Mouse (Mus musculus) splenic B cell, adult 2 months (primary cell): ENCODE measurements around the gene Tfap2a.

Experiments
- DNase-seq: peaks from one replicate; pipeline ENCODE4 v3.0.0-alpha.2; 2011; ENCODE audit warnings: low read depth, low spot score
- H3K27me3 ChIP-seq: 2 replicates; pipeline ENCODE4 v1.6.1; 2012; ENCODE audit warnings: mild to moderate bottlenecking, low read length, moderate library complexity, mixed read lengths; ENCODE audit not compliant: control insufficient read depth, poor library complexity, insufficient read depth, severe bottlenecking
- H3K36me3 ChIP-seq: 2 replicates; pipeline ENCODE4 v1.6.1; 2012; ENCODE audit warnings: mild to moderate bottlenecking, low read length, moderate library complexity, mixed read lengths; ENCODE audit not compliant: control insufficient read depth, poor library complexity, insufficient read depth, severe bottlenecking

Gene Tfap2a

DNA sequence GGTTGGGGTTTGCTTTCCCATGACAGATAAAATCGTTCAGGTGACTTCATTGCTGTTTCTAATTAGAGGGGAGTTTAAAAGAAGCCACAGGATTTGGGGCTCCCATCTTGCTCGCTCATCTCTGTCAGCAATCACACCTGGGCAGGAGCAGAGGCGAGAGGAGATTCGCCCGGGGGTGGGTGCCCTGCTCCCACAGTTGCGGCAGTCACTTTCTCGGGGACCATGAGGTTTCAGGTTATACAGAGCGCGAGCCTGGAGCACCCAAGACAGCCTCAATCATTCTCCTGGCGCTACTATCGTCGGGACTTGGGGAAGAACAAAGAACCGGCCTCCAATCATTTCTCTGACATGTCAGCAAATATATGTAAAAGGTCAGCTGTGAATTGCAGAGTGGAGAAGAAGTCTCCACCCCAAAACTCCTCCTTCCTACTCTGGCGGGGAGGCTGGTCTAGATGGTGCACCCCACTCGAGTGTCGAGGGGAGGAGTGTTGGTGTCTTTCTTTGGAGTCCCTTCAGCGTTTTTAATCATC is 1.0 kb upstream of the Tfap2a start:
- H3K27me3 ChIP-seq: peaks cover 4% of the 10 kb centered on the region; the same call in 1 of the 2 replicates
- no peaks in the 10 kb centered on the region for H3K36me3 ChIP-seq
- no peak for DNase-seq

DNA sequence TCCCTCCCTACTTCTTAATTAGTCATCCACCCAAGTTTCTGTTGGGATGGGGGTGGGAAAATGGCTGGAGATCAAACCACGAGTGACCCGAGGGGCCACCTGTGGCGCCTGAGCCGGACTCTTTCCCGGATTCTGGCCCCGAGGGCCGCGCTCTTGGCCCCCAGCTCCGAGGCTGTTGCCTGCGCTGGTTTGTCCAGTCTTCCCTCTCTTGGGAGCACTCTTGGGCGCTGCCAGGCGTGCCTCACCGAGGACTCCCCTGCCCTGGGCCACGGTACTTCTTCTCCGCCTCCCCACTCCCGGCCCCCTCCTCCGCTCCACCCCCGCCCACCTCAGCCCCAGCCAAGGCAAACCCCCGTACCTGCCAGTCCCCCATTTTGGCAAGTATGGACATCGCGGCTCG is 415 bp downstream of the Tfap2a start:
- Histone ChIP-seq H3K27me3 (peaks cover 6% of the 10 kb centered on the region; the same call in 1 of the 2 replicates), H3K36me3 (no peaks in the 10 kb centered on the region)
- no peak for DNase-seq

- H3K36me3 ChIP-seq: no peaks in the 10 kb centered on the region
- peaks cover 6% of the 10 kb centered on the region; the same call in 1 of the 2 replicates for H3K27me3 ChIP-seq
- DNase-seq: no peak
These were observed 1.1 kb downstream of the Tfap2a start for GRCm38 (mm10) chr13:40737099-40737498.

- Histone ChIP-seq H3K27me3 (peaks cover 8% of the 10 kb centered on the region; the same call in 1 of the 2 replicates), H3K36me3 (no peaks in the 10 kb centered on the region)
- DNase-seq: no peak
These were observed 1.9 kb downstream of the Tfap2a start for GRCm38 (mm10) chr13:40736107-40736780.

- H3K36me3 ChIP-seq: no peaks in the 10 kb centered on the region
- no peak for DNase-seq
- H3K27me3 ChIP-seq: peaks cover 8% of the 10 kb centered on the region; the same call in 1 of the 2 replicates
These were observed 2.6 kb downstream of the Tfap2a start for GRCm38 (mm10) chr13:40735416-40736106.

- no peak for DNase-seq
- H3K36me3 ChIP-seq: no peaks in the 10 kb centered on the region
- H3K27me3 ChIP-seq: peaks cover 8% of the 10 kb centered on the region; the same call in 1 of the 2 replicates
These were observed 3.7 kb downstream of the Tfap2a start for GRCm38 (mm10) chr13:40734316-40734965.

- Histone ChIP-seq H3K36me3 (no peaks in the 10 kb centered on the region), H3K27me3 (peaks cover 6% of the 10 kb centered on the region; the same call in 1 of the 2 replicates)
- no peak for DNase-seq
These were observed 4.5 kb downstream of the Tfap2a start for GRCm38 (mm10) chr13:40733542-40734151.

GRCm38 (mm10) chr13:40732816-40733541 is 5.2 kb downstream of the Tfap2a start:
- no peaks in the 10 kb centered on the region for H3K36me3 ChIP-seq
- peaks cover 5% of the 10 kb centered on the region; the same call in 1 of the 2 replicates for H3K27me3 ChIP-seq
- no peak for DNase-seq

DNA sequence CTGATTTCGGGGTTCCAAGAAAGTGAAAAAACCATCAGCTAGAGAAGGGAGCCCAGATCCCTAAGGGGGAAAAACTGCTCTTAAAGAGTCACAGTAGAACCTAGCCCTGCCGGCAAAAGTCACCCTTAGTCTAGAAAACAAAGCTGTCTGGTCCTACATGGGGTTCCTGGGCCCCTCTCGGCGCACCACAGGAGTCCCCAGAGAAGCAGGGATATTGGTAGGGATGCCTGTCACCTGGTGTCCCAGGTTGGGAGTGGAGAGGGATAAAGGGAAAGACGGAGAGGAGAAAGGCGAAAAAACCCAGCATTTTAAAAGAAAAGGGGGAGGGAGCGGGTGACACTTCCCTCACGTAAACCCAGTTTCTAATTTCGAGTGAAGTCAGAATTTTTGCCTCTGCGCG is 6.1 kb downstream of the Tfap2a start:
- Histone ChIP-seq H3K36me3 (no peaks in the 10 kb centered on the region), H3K27me3 (peaks cover 5% of the 10 kb centered on the region; the same call in 1 of the 2 replicates)
- DNase-seq: no peak

- DNase-seq: no peak
- H3K36me3 ChIP-seq: no peaks in the 10 kb centered on the region
- H3K27me3 ChIP-seq: peaks cover 5% of the 10 kb centered on the region; the same call in 1 of the 2 replicates
These were observed 6.9 kb downstream of the Tfap2a start for GRCm38 (mm10) chr13:40731179-40731841.

- Histone ChIP-seq H3K27me3 (peaks cover 5% of the 10 kb centered on the region; the same call in 1 of the 2 replicates), H3K36me3 (no peaks in the 10 kb centered on the region)
- DNase-seq: peak; percentile 15
These were observed 7.5 kb downstream of the Tfap2a start for GRCm38 (mm10) chr13:40730651-40731178.

GRCm38 (mm10) chr13:40729592-40730431 is 8.4 kb downstream of the Tfap2a start:
- peaks cover 5% of the 10 kb centered on the region; the same call in 1 of the 2 replicates for H3K27me3 ChIP-seq
- H3K36me3 ChIP-seq: no peaks in the 10 kb centered on the region
- DNase-seq: no peak

- no peaks in the 10 kb centered on the region for H3K36me3 ChIP-seq
- peaks cover 3% of the 10 kb centered on the region; the same call in 1 of the 2 replicates for H3K27me3 ChIP-seq
- no peak for DNase-seq
These were observed 9.1 kb downstream of the Tfap2a start for GRCm38 (mm10) chr13:40729037-40729436.
